Mouse (Mus musculus) left cerebral cortex, postnatal 4 days (tissue): ENCODE data around the gene Morf4l1. TPM values are rescaled to one million over a fixed set of nuclear protein-coding genes. Genes with fewer than 3 reads are reported as not detected.
A peak's percentile ranks its signal among the peaks of the same experiment; 100 is the strongest.

Source experiments
- DNase-seq: peaks from one replicate; pipeline ENCODE4 v3.0.0-alpha.2; 2022
- intact Hi-C: fragments of 180-260 bp; cut with DNase I; formaldehyde crosslinking; loops from one replicate; pipeline ENCODE4 v1.15.1; 2025
- total RNA-seq, 2 experiments: library from RNA; stranded (reverse); gene quantifications; 2 replicates each; pipeline ENCODE4 v1.2.3; 2021

Morf4l1 gene
- 100 to 1,000 TPM; 436 to 445 TPM for total RNA-seq

DNA sequence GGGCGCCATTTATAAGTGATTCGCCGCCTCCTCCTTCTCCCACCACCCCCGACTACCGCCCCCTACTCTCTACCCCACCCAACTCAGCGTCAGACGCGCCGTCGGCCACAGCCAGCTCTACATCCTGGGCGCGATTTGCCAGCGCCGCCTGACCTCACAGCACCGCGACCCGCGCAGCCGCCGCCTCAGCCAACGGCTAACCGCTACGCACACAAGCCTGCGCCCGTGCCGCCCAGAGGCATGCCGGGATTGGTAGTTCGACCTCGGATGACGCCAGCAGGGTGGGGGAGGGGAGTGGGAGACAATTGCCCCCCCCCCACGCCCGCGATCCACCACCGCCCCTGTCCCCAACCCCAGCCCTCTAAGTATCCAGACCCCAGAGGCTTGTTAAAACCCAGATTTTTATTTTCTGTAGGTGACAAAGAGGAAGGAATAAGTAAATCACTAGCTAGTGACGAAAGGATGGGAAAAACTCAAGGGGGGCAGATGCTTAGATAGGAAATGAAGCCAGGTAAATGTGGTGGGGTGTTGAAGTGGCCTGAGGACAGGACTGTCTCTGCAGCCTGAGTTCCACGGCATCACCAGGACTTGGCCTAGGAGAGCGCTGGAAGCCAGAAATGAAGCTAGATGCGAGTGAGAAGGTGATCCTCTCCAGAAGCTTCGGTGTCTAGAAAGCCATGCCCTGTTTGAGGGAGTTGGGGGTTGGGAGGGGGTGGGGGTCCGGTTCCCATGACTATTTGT is at the start of gene Morf4l1:
Morf4l1 (minus strand) TSS at position 208 of the 741 bp plus-strand sequence.
- peak; percentile 99 for DNase-seq

DNA sequence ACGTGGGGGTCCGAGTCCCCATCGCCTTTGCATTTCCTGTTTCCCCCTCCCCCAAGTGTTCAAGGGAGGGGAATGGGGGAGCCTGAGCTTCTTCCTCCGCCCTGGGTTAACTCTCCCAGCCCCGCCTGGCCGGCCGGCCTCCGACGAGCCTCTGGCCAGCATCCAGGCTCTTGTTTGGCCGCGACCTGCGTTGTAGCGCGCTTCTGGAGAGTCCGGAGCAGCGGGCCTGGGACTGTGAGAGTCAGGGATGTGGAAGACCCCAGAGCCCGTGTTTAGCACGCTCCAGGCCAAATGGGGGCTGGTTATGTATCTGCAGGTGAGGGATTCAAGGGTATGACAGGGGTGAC is 49.1 kb upstream of the Morf4l1 start:
- intact Hi-C loops, result no loop called here
- DNase-seq, result peak; percentile 55

More for the DNA sequence above, at the start of gene Morf4l1:
- intact Hi-C loops, result no loop called here

DNA sequence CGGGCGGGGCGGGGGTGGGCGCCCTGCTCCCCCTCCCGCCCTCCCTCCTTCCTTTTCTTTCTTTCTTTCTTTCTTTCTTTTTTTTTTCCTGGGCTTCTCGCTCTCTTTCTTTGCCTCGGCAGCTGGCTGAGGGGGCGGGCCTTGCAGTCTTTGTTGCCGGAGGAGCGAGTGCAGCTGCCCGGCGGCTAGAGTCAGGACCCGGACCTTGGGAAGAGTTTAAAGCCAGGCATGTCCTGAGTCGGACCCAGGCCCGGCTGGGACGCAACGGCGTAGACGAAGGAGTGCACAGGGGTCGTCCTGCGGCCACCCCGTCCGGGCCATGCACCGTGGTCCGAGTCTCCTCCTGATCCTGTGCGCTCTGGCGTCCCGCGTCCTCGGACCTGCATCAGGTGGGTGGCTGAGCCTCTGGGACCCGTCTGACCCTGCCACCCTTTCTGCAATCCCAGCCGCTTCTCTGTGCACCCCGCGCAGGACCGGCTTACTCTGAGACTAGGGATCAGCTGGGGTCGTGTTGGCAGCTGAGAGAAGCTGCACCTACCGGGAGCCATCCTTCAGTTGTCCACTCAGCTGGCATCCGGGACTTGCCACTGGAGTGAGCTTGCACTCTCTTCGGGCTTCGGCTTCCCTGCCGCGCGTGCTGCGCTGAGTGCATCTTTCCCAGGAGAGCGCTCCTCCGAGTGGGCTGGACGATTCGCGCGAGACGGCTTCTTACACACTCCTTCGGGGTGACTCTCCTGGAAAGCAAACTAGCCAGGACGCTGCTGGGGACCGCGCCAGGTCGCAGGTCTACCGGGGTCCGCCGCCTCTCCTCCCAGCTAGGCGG is 48.6 kb upstream of the Morf4l1 start, which contains the start of gene Adamts7:
Adamts7 (plus strand) TSS at position 144 of the 823 bp plus-strand sequence.
- DNase-seq, result peak; percentile 49
- intact Hi-C loops, result no loop called here

DNA sequence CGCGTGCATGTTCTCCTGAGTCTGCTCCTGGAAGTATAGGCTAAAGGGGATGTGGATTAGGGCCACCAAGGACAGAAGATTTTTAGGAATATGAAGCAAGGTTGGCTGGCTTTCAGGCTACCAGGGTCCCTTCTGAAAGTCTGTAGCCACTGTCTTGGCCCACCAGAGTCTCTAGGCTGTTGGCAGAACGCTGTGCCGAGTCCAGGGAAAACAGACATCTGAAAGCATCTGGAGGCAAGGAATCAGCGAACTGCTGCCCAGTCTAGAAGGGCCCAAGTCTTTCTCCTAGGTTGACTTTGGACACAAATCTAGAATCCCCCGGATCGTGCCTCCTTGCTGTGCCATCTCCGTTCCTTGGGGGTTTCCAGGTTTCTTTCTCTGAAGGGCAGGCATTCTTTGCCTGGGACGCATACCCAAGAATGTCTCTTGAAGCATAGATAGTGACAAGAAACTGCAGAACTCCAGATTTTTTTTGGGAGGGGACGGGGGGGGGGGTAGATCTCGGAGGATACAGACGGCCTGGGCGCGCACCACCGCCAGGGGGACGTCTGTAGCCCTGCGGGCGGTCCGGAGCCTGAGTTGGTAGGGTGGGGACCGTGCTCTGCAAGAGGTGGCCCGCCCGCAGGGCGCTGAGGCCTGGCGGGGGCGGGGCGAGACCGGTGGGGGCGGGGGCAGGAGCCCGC is 47.8 kb upstream of the Morf4l1 start:
- intact Hi-C loops, result no loop called here
- DNase-seq, result peak; percentile 43

DNA sequence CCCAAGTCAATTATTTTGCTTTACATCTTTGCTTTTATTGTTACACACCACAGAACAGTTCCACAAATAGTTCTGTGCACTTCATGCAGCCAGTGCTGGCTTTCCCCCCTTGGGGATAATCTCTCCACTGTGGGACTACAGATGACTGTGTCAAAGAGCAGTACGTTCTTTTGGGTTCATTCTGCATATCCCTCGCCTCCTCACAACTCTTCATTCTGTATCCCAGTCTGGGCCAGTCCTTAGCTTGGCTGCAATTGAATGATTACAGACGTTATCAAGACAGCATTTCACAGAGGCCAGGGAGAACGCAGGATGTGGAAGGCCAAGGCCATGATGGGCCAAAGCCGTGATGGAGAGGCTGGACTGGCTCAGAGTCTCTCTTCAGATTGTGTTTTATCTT is 32.3 kb upstream of the Morf4l1 start:
- intact Hi-C loops, result no loop called here

DNA sequence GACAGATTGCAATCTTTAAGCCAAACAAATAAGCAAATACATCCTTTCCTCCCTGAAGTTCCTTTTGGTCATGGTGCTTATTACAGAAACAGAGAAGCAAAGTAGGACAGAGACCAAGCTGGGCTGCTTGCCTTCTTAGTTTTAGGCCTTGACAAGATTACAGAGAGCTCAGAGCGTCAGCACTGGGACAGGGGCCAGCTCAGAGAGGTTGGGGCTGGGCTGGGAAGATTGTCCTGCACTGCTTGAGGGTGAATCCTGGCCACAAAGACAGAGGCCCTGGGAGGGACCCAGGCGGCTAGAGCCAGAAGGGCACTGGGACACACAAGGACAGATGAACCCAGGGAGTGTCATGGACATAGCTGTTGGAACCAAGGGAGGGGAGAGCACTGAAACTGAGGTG is 31.2 kb upstream of the Morf4l1 start:
- intact Hi-C loops, result no loop called here
- DNase-seq, result no peak

More for the DNA sequence above, 32.3 kb upstream of the Morf4l1 start:
- DNase-seq, result no peak

DNA sequence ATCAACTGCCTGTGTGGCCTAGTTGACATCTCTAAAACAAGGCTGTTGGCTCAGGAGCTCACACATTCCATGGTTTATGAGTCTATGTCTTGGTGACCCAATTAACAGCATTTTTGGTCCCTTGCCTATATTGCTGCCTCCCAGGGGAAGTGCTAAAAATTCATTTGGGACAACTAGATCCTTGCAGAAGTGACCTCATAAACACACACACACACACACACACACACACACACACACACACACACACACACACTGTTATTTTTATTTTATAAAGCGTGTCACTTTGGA is 22.0 kb upstream of the Morf4l1 start:
- intact Hi-C loops, result no loop called here
- no peak for DNase-seq

DNA sequence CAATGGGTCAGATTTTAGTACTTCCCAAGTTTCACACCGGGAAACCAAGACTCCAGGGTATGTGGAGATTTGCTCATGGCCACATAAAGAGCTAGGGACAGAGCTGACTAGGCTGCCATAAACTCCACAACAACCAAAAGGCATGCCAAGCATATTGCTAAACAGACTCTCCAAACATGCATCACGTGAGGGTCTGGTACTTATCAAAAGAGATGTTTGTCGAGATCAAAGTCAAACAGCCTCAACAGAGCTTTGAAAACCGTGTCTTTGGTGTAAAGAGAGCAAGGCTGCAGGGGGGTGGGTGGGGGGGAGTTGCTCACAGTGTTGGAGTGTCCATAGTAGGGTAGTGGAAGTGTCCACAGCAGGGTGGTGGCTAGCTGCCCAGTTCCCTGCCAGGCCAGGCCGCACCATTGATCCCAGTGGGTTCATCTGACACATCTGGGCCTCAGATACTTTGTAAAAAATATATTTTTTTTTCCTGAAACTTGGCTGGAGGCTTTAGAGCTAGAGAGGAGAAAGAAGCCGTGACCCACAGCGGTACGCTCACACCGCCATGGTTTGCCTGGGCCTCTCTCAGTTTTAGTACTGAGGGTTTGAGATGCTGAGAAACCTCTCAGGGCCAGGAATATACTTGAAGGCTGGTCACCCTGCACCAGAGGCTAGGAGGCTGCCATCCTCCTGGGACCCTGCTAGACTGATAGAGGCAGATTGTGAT is 21.5 kb upstream of the Morf4l1 start:
- peak; percentile 34 for DNase-seq

DNA sequence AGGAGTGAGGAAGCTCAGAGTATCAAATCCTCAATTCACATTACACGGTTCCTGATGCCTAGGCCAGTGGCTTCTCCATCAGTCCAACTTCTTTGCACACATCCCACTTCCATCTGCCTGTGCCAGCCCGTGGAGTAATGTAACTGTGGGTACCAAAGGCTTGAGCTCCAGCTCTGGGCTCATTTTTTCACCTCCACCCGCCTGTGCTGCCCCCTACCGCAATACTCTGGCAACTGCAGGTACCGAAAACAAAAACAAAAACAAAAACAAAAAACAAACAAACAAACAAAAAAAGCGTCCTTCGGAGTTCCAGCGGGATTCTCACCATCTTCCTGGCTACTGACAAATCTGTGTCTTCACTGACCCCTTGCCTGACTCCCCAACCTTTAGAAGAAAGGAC is 20.9 kb upstream of the Morf4l1 start:
- no peak for DNase-seq

More for the DNA sequence above, 21.5 kb upstream of the Morf4l1 start:
- intact Hi-C loops, result no loop called here

DNA sequence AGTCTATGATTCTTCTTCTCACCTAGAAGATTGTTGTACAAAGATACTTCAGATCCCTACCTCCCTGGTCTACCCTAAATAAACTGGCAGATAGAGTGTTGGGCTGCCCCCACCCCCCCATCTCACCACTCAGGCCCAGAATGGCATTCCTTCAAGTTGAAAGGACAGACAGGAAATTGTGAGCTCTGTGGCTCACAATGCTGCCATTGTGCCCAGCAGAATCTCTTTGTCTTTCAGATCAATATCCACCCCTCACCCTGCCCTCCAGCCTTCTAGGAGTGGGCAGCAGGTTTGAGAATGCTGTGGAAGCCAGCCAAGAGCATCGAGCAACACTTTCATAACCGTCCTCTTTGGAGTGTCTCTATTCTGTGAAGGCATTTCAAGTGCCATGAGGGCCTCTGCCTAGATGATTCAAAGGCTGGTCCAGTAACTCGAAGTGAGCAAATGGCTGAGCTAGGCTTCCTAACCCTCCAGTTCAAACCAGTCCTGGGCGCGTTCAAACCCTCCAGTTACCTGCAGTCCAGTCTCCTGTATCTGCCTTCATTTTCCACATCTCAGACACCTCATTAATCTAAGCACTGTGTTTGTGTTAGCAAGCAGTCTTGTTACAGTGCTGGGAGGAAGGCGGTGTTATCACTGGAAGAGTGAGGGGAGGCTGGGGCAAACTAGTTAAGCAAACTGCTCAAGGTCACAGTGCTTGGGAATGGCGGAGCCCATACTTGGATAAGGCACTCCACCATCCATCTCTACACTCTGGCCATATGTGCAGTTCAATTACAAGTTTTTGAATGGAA is 19.2 kb upstream of the Morf4l1 start:
- intact Hi-C loops, result no loop called here

More for the DNA sequence above, 20.9 kb upstream of the Morf4l1 start:
- intact Hi-C loops, result no loop called here

DNA sequence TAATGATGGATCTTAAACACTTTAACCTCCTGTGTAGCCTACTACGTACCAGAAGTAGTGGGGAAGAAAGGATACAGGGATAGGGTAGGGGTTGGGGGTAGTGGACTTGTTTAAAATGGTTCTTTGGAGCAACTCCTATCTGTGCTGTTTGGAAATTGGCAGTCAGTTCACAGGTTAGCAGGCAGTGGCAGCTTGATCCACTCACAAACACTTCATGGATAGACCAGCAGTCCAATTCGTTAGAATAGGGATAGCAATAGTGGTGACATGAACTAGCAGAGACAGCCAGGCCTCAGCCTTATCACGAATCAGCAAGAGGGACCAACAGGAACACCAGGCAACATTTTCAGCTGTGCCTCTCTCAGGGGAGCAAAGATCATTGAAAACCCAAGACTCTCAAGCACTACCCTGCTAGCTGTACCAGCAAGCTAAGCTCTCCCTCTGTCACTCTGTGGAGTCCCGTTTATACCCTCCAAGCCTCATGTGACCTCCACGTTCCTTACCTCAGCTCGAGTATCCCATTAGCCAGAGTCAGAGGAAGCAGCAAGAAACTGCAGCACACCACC is 14.1 kb upstream of the Morf4l1 start:
- intact Hi-C loops, result no loop called here
- no peak for DNase-seq

More for the DNA sequence above, 19.2 kb upstream of the Morf4l1 start:
- DNase-seq, result no peak

DNA sequence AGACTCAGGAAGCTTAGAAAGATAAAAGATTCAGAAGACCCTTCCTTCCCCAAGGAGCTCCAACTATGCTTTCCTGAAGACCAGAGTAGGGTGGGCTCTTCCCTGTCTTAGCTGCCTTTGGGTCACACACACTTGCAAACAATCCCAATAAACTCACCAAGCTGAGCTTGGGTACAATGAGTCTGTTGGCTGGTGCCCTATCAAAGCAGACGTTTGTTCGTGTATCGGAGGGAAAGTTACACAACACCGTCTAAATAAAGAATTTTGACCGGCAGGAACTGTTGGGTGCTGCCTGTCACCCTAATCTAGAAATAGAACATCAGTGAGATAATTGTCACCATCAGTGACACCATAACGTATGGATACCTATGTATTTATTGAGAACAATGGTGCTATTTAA is 12.6 kb upstream of the Morf4l1 start:
- intact Hi-C loops, result no loop called here

DNA sequence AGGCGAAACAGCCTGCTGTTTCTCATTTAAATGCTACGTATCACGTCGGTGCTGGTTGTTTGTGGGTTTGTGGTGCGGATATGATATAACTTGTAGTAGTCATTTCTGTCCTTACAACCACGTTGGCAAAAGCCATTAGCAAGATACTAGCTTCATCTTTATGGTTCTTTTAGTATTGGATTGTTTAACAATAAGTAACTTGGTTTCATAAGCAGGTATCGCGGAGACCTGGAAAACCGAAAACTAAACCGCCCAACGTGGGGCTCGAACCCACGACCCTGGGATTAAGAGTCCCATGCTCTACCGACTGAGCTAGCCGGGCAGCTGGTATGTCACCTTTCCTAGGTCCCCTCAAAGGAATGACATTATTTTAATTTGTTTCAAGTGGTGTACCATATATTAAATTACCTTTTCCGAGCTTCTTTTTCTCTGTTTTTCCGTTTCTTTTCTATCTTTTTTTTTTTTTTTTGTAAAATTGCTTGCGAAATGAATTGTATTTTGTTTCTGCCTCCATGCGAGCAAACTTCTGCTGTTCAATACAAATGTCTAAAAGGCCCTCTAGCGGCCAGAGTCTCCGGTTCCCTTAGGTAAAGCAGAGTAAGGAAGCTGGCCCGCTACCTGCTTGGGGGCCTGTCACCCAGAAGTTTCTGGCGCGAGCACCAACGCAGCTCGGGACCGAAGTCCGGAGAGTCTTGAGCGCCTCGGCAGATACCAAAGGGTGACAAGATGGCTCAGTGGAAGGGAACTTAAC is 11.9 kb upstream of the Morf4l1 start:
- intact Hi-C loops, result no loop called here
- DNase-seq, result peak; percentile 64

More for the DNA sequence above, 12.6 kb upstream of the Morf4l1 start:
- no peak for DNase-seq

DNA sequence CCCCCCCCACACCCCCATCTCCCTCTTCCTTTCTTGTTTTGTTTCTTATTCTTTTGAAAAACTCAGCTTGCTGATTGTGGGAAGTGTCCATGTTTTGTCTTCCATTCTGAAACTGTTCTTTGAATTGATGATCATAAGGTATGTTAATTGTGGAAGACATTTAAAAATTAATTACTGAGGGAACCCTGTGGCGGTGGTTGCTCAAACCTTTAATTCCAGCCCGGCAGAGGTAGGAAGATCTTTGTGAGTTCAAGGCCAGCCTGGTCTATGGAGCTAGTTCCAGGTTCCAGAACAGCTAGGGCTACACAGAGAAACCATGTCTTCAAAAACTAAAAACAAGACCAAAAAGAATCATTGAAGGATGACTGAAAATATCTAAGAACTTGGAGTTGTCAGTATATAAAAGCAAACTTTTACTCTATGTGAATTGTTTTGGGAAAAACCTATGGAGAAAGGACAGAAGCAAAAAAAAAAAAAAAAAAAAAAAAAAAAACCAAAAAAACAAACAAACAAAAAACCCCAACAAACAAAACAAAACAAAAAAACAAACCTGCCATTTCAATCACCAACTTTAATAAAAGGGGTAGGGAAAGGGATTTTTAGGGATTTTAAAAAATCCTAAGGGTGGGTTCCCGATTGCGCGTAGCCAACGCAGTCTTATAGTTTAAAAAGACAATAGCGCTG is 11.0 kb upstream of the Morf4l1 start:
- no peak for DNase-seq
- intact Hi-C loops, result no loop called here

DNA sequence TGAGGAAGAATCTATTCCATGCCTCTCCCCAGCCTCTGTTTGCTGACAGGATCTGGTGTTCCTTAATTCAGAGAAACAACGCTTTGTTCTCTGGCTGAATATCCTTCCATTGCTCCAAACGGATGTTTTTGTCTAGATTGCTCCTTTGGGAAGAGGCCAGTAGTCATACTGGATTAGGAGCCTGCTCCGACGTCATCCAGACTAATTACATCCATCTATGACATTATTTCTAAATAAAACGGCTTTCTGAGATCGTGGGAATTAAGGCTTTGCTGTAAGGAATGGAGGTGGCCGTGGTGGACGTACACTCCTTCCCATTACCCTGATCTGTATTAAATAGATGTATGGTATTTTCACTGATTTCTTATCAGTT is 10.3 kb upstream of the Morf4l1 start:
- intact Hi-C loops, result no loop called here

DNA sequence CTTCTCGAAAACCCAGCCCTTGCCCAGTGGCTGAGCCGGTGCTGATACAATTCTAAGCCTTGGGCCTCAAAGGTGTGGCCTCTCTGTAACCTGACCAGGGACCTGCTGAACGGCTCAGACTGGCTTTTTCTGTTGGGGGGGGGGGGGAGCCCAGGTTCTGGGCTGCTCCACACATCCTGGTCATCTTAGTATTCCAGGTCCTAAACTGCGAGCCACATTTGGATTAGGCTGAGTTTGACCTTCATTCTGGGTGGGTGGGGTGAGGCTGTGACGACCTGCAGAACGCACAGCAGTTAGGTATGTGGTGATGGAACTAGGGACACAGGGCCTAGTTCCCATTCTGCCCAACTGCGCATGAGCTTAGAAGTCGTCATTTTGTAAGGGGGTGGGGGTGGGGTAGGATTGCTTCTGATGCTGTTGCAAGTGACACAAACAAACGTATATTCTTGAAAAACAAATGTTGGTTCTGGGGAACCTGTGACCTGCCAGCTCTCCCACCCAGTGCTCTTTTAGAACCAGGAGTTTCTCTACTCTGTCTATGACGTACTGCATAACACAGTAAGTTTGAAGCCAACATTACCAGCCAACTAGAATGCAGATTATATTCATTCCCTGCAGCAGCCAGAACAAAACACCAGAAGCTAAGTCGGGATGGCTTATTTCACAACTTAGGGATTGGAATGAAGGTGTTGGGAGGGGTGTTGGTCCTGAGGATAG is 9.7 kb upstream of the Morf4l1 start:
- intact Hi-C loops, result no loop called here
- DNase-seq, result no peak

More for the DNA sequence above, 10.3 kb upstream of the Morf4l1 start:
- DNase-seq, result no peak

DNA sequence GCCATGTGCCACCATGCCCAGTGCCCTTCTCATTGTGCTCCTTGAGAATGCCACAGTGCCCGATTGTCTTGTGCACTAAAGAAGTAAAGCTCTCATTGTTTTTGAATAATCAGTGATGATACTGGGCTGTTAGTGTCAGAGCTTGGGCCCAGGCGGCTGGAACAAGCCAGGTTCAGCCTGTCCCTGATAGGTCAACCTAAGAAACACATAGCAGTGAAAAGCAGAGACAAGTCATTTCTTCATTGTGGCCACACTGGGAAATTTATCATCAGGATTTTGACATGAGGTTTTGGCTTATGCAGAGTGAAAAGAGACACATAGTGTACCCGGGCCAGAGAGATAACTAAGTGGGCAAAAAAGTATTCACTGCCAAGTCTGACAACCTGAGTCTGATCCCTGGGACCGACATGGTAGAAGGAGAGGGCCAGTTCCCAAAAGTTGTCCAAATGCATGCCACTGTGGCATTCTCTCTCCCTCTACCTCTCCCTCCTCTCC is 7.7 kb upstream of the Morf4l1 start:
- no peak for DNase-seq
- intact Hi-C loops, result no loop called here

DNA sequence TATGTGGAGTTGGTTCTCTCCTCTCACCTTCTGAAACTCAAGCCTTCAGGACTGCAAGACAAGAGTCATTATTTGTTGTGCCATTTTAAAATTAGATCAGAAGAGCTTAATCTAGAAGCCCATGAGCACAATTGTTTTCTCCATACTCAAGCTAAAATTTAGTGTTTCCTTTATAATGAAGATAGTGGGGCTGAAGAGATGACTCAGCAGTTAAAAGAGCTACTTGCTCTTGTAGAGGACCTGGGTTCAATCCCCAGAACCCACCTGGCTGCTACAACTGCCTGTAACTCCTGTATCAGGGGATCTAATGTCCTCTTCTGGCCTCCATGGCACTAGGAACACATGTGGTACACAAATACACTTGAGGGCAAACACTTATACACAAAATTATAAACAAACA is 2.7 kb upstream of the Morf4l1 start:
- no peak for DNase-seq
- intact Hi-C loops, result no loop called here
